Comparison of ENCODE assay signal across 8 mouse cellular contexts in genomic region chr16:13754400-13755190, GRCm38 (mm10). TPM values are rescaled to one million over a fixed set of nuclear protein-coding genes. Genes with fewer than 3 reads are reported as not detected.
DNase-seq lines count a peak whose midpoint lies in the region; ATAC-seq lines count a peak whose summit lies in the region.

No protein-coding gene starts in this region.

- H3K9ac ChIP-seq in hindbrain, embryonic 14.5 days = peak overlapping the region; percentile 65

- no peaks in the 10 kb centered on the region; the same call in 1 of the 2 replicates for H3K4me1 ChIP-seq in hindbrain, embryonic 14.5 days (replicated peaks; ENCODE audit: control insufficient read depth, insufficient read depth, low read length)

- ATAC-seq in hindbrain, embryonic 14.5 days (ENCODE audit: low FRiP score) = peak; percentile 97

- DNase-seq in R1 (ENCODE audit: low read depth, low spot score) = peak; percentile 98
- peak; percentile 94 to 97 for DNase-seq in cerebellum, postnatal 25 days
- DNase-seq in frontal cortex, postnatal 25 days (ENCODE audit: low spot score in 2 of 2) = peak; percentile 82 to 83
- DNase-seq in hindbrain, embryonic 14.5 days (ENCODE audit: low spot score) = peak; percentile 96
- DNase-seq in layer of hippocampus, postnatal 25 days (ENCODE audit: extremely low spot score in 1 of 2, low spot score in 1 of 2) = peak; percentile 85 to 90
- peak; percentile 97 for DNase-seq in lung, postnatal 14 days
- peak; percentile 96 for DNase-seq in ovary, postnatal 36 days (ENCODE audit: low spot score)
- DNase-seq in thymus, postnatal 14 days = peak; percentile 94

- H3K27ac ChIP-seq in hindbrain, embryonic 14.5 days = peak overlapping the region; percentile 6; the same call in 1 of the 2 replicates

- peak overlapping the region; percentile 49 for H3K4me3 ChIP-seq in hindbrain, embryonic 14.5 days (replicated peaks; ENCODE audit: low read length)

- H3K27me3 ChIP-seq in hindbrain, embryonic 14.5 days (ENCODE audit: control insufficient read depth, insufficient read depth, low read length) = no peaks in the 10 kb centered on the region

- under 1% methylated on average over 63 of the region's 65 CpGs for WGBS in hindbrain, embryonic 14.5 days

- H3K9me3 ChIP-seq in hindbrain, embryonic 14.5 days (ENCODE audit: control insufficient read depth, low read length) = no peaks in the 10 kb centered on the region

- H3K36me3 ChIP-seq in hindbrain, embryonic 14.5 days (replicated peaks; ENCODE audit: control insufficient read depth, insufficient read depth) = no peaks in the 10 kb centered on the region

- H3K4me2 ChIP-seq in hindbrain, embryonic 14.5 days (replicated peaks) = peak overlapping the region; percentile 85

RNA-seq across cellular contexts. Expression of gene Pla2g10, which starts 23.8 kb away (rescaled TPM):
- 0.35 TPM in 1 of 2 replicates, not detected in the other for polyA plus RNA-seq in hindbrain, embryonic 14.5 days (2014; fragmentation: Nextera tagmentation; extraction: Ambion mirVana)
- total RNA-seq in layer of hippocampus, postnatal 25 days (2021) = not detected

RNA-seq across cellular contexts. Expression of gene Rrn3, which starts 25.9 kb away (rescaled TPM):
- polyA plus RNA-seq in hindbrain, embryonic 14.5 days (2014; fragmentation: Nextera tagmentation; extraction: Ambion mirVana) = 81.3 and 93.1 TPM in 2 replicates
- total RNA-seq in layer of hippocampus, postnatal 25 days (2021) = 10 to 100 TPM; 47.0 to 49.1 TPM

Comparison
In these comparisons a context has a peak if more than half of its experiments do, and no peak if none do; other contexts are left out.
1. Peak in every context shown above with its lines: DNase-seq, ATAC-seq, H3K4me3 ChIP-seq and H3K27ac ChIP-seq.